Mouse (Mus musculus) cerebellum, postnatal 10 days (tissue): Measurements from ENCODE around the gene Pold1.
A peak's percentile ranks its signal among the peaks of the same experiment; 100 is the strongest.

Experiments used
- DNase-seq, 2 experiments: peaks; one replicate each; pipeline ENCODE4 v3.0.0; 2021; ENCODE audit warnings: mixed read lengths in 2 of 2

Pold1 gene

GRCm38 (mm10) chr7:44576333-44576844 is 27.7 kb upstream of the Pold1 start:
- peak in 1 of 2 experiments; percentile 22 for DNase-seq

- no peak for DNase-seq
These were observed 24.4 kb upstream of the Pold1 start for GRCm38 (mm10) chr7:44572956-44573484.

- no peak for DNase-seq
These were observed 23.6 kb upstream of the Pold1 start, which contains the start of gene Napsa for GRCm38 (mm10) chr7:44572213-44572701. Gene Napsa (plus strand): TSS chr7:44572380.

- DNase-seq = no peak
These were observed 23.2 kb upstream of the Pold1 start for GRCm38 (mm10) chr7:44571811-44572210.

DNA sequence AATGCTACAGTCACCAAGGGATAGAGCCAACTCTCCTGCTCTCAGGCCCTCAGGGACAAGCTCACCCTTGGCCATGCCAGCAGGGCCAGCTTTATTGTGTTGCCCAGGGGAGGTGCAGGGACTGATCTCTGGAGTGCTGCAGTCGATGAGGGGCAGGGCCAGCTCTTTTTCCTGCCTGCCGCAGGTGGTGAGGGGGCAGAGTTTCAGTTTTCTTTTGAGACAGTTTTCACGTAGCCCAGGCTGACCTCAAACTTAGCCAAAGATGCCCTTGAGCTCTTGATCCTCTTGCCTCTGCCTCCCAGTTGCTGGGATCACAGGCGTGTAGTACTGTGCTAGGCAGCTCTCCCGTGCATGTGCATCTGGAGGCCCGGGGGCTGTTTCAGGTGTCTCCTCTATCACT is 22.3 kb upstream of the Pold1 start:
- DNase-seq = no peak

- DNase-seq = no peak
These were observed 20.2 kb upstream of the Pold1 start for GRCm38 (mm10) chr7:44568803-44569202.

- no peak for DNase-seq
These were observed 16.8 kb upstream of the Pold1 start for GRCm38 (mm10) chr7:44565414-44565813.

GRCm38 (mm10) chr7:44564486-44564885 is 15.8 kb upstream of the Pold1 start:
- DNase-seq = no peak

DNA sequence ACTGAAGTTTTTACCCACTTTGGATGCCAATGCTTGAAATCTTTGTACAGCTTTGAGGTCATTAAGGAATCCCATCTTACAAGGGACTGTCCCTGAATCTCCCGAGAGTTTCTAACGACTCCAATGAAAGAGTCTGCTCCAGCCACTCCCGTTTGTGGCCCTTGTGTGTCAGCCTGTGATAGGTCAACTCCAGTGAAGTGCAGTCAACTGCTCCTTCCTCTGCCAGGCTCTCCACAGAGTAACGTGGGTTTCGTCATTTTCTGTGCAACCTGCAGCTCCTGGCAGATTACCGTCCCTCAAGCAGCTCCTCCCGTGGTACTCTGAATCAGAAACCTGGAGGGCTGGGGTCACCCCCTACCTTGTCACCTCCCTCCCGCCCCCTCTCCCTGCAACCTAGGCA is 14.6 kb upstream of the Pold1 start:
- no peak for DNase-seq

DNA sequence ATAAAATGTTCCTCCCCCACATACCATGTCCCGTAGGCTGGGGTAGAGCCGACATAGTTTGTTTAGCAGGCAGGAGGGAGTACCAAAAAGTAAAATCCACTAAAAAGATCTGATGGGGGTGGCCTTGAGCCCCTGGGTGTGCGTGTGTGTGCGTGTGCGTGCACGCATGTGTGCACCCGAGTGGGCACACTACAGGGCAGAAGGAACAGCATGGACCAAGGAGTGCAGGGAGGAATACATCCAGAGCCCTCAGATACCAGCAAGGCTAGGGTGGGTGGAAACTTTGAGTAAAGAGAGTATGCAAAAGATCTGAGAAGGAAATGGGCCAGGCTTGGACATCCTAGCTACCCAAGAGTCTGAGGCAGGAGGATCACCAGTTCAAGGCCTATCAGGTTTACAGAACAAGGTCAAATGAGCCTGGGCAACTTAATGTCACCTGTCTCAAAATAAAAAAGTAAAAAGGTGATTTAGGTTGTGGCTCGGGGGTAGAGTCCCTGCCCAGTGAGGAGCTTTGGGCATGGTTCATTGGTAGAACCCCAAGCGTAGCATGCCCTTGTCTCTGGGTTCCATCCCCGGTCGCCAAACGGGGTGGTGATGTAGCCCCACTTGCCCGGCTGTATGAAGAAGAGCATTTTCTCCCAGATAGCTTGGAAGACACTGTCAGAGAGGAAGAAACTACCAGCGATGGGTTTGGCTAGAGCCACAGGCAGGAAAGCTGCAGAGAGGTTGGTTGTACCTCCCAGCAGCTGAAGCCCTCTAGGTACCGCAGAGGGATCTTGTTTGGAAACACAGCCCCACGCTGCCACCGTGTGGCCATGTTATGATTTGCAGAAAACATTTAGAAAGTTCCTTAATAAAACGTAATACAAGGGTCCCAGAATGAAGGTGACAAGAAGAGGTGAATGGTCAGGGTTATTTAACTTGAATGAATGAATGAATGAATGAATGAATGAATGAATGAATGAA is 12.1 kb upstream of the Pold1 start:
- peak; percentile 93 to 94 for DNase-seq

DNA sequence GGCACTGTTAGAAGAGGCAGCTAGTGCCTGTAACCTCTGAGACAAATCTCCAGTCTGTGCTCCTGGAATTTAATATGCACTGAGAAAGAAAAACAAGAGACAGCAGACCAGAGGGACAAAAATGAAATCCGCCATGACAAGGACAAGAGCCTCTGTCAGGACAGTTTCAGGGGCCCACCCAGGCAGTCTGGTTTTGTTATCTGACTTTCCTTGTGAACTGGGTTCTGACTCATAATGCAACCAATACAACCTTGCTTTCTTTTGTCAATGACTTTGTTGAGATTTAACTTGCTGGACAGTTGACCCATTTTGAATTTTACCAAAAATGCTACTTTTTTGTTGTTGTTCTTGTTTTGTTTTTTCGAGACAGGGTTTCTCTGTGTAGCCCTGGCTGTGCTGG is 9.0 kb upstream of the Pold1 start:
- DNase-seq = no peak

DNA sequence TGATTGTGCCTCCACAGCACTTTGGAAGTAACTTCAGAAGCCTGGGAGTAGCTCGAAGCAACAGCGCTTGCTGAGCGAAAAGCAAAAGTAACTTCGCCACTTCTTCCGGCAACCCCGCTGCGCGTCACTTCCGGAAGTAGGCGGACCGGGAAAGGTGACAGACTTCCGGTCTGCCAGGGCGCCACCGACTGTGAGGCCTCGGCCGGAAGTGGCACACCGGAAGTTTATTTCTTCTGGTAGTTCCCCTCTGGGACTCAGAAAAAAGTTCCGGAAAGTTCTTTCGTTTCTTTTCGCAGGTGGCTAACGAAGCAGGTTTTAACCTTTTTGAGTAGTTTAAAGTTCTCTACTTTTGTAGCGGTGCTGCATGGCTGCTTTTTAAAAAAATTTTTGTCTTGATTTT is 5.2 kb upstream of the Pold1 start, which contains the start of gene Nr1h2:
Gene Nr1h2 (minus strand): TSS at position 126 of the 400 bp plus-strand sequence.
- peak; percentile 98 for DNase-seq

DNA sequence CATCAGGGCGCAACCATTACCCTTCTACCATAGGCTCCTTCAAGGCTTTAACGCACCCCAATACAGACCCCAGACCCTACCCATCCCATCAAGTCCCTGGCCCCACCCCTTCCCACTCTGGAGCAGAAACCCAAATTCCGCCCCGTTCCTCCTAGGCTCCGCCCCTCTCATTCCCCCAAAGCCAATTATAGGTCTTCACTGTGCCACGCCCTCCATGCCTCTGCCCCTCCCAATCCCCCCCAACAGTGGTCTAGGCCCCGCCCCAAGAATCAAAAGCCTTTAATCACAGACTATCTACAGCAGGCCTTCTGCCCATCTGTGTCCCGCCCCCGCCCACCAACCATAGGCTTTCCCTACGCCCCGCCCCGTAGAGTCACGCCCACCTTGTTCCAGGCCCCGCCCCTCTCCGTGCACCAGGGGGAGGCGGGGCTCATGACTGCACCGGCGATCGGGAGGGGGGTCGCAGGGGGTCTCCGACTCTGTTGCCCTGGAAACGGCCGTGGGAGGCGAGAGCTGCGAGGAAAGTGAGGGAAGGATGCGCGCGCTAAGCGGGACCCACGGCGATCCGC is 4.6 kb upstream of the Pold1 start:
- peak; percentile 91 to 92 for DNase-seq

GRCm38 (mm10) chr7:44552141-44552908 is 3.7 kb upstream of the Pold1 start:
- DNase-seq = no peak

DNA sequence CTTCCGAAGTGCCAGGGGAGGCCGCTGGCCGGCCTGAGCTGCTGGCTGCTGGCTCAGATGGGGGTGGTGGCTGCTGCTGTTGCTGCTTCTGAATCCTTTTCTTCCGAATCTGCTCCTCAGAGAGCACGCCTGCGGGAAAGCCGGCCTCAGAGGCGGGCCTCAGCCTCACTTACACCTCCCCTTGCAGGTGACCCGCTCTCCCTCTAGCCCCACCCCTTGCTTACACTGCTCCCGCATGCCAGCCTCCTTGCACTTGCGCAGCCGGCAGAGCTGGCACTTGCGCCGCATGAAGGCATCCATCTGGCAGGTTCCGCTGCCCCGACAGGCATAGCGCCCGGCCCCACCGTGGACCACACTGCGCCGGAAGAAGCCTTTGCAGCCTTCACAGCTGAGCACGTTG is 3.1 kb upstream of the Pold1 start:
- DNase-seq = peak; percentile 47 to 51

GRCm38 (mm10) chr7:44551301-44551700 is 2.7 kb upstream of the Pold1 start:
- no peak for DNase-seq

- no peak for DNase-seq
These were observed 1.7 kb upstream of the Pold1 start for GRCm38 (mm10) chr7:44550409-44550678.

- DNase-seq = no peak
These were observed 1.2 kb upstream of the Pold1 start for GRCm38 (mm10) chr7:44549621-44550408.

GRCm38 (mm10) chr7:44547725-44548124 is 924 bp downstream of the Pold1 start:
- DNase-seq = peak; percentile 55 to 57

GRCm38 (mm10) chr7:44547041-44547440 is 1.6 kb downstream of the Pold1 start:
- no peak for DNase-seq

DNA sequence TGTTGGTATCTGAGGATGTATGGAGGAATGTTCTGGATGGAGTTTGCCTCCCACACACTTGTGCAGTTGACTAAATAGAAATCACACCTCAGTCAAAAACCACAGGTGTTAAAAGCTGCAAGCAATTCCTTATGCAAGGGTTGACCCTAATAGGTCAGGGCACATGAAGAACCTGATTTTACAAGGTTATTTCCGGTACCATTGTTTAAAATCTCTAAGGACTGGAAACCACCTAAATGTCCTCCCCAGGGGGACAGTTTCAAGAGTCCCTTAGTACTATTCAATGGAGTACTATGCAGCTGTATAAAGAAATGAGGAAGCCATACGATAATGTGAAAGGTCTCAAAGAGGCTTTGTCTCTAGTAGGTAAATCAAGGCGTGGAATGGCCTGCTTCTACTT is 2.4 kb downstream of the Pold1 start:
- no peak for DNase-seq

DNA sequence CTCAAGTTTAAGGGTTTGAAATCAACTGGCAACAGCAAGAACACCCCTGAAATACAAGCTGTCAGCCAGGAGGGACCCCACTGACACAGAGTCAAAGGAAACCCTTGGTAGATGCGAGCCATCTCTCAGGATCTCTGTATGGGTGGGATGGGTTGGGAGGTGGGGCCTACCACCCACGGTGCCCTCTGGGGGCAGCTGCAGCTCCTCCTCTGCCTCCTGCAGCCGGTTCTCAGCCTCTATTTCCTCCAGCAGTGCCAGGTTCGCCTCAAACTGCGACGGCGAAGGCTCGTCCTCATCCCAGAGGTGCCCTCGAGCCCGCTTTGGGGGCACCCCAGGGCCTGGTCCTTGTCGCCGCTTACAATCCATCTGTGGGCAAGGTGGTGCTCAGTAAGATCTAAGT is 5.6 kb downstream of the Pold1 start:
- DNase-seq = no peak
